Mouse (Mus musculus): ENCODE results near the gene Tnfrsf1b.

GRCm38 (mm10) chr4:145278724-145279370, 32.2 kb upstream of the Tnfrsf1b start:
- TF ChIP-seq CTCF (IDR thresholded peaks at IDR 0.05; ENCODE audit: borderline replicate concordance, control insufficient read depth, extremely low read depth, insufficient read depth, low read length, poor library complexity) (no peak), POLR2A (IDR thresholded peaks at IDR 0.05; ENCODE audit: control insufficient read depth, extremely low read depth, insufficient read depth, low read length, poor library complexity) (no peak)

All from thymus, adult 2 months (tissue).